9 mouse cellular contexts compared by ENCODE assay signal in genomic region chr11:16532877-16533276, GRCm38 (mm10). TPM values are rescaled to one million over a fixed set of nuclear protein-coding genes. Genes with fewer than 3 reads are reported as not detected.
DNase-seq lines count a peak whose midpoint lies in the region; TF ChIP-seq lines count a peak whose summit lies in the region.
"Had no signal": no experiment of that assay in that cellular context is flagged by ENCODE, and none has a peak within 500 bp of the region (broad histone marks: within the 10 kb centered on the region; RNA-seq: fewer than 3 reads in every experiment).

No protein-coding gene starts in this region.

- H3K27ac ChIP-seq in left cerebral cortex, adult 2 months = no peak overlapping the region
- no peak overlapping the region for H3K27ac ChIP-seq in cortical plate, adult 2 months (ENCODE audit: insufficient read depth, low read length)
- 0 out of 2 replicates have a peak overlapping the region, but pooled peaks have one; percentile 16 for H3K27ac ChIP-seq in liver, adult 2 months (replicated peaks; ENCODE audit: insufficient read depth, low read depth, low read length)
- H3K27ac ChIP-seq: heart, embryonic 13.5 days had no signal

- no peak overlapping the region for H3K4me3 ChIP-seq in left cerebral cortex, adult 2 months
- no peak overlapping the region for H3K4me3 ChIP-seq in cortical plate, adult 2 months (ENCODE audit: insufficient read depth, low read length)
- no peak overlapping the region for H3K4me3 ChIP-seq in liver, adult 2 months (ENCODE audit: insufficient read depth, low read depth, low read length)
- H3K4me3 ChIP-seq: heart, embryonic 13.5 days had no signal

- peak; percentile 26 for TF ChIP-seq CTCF in left cerebral cortex, adult 2 months (IDR thresholded peaks at IDR 0.05)
- 0 out of 2 replicates have a peak, but pooled peaks have one; percentile 2 for TF ChIP-seq CTCF in cortical plate, adult 2 months (IDR thresholded peaks at IDR 0.05; ENCODE audit: extremely low read depth, insufficient read depth, low read length)
- no peak; the same call in 1 of the 2 replicates for TF ChIP-seq CTCF in liver, adult 2 months (IDR thresholded peaks at IDR 0.05; ENCODE audit: low read depth, low read length)

- no peak for TF ChIP-seq POLR2A in cortical plate, adult 2 months (IDR thresholded peaks at IDR 0.05; ENCODE audit: extremely low read depth, insufficient read depth, low read length)
- no peak for TF ChIP-seq POLR2A in liver, adult 2 months (IDR thresholded peaks at IDR 0.05; ENCODE audit: extremely low read depth, insufficient read depth, low read length)

- H3K79me2 ChIP-seq in liver, adult 2 months (ENCODE audit: control insufficient read depth, insufficient read depth, low read length) = no peaks in the 10 kb centered on the region

- H3K36me3 ChIP-seq in liver, adult 2 months (ENCODE audit: control insufficient read depth, insufficient read depth, low read length) = no peaks in the 10 kb centered on the region
- H3K36me3 ChIP-seq: heart, embryonic 13.5 days had no signal

- no peak for DNase-seq in left cerebral cortex, adult 2 months (ENCODE audit: extremely low spot score in 1 of 2, low spot score in 2 of 2)
- DNase-seq in left cerebral cortex, postnatal 4 days = no peak
- peak; percentile 84 for DNase-seq in ES-CJ7 (ENCODE audit: low read depth, low spot score)
- peak; percentile 49 for DNase-seq in liver, adult 2 months (ENCODE audit: extremely low read depth, low read depth, low spot score)
- DNase-seq in ovary, postnatal 14 days (ENCODE audit: low spot score) = no peak
- no peak for DNase-seq in cerebellum, postnatal 36 days
- DNase-seq in urinary bladder, adult 18-20 months (ENCODE audit: low spot score in 2 of 2) = no peak

- H3K4me1 ChIP-seq in cortical plate, adult 2 months (ENCODE audit: control insufficient read depth, insufficient read depth, low read length) = no peaks in the 10 kb centered on the region
- peaks cover 4% of the 10 kb centered on the region; the same call in 1 of the 2 replicates for H3K4me1 ChIP-seq in liver, adult 2 months (ENCODE audit: control insufficient read depth, insufficient read depth, low read length)
- H3K4me1 ChIP-seq: heart, embryonic 13.5 days had no signal

- intact Hi-C loops in left cerebral cortex, adult 2 months (cut with DNase I) = loop anchor here (10.0 kb wide), 1 partner anchor 222 kb away; the partner anchor contains the start of gene Egfr
- intact Hi-C loops in left cerebral cortex, postnatal 4 days (cut with DNase I) = no loop called here

- no peaks in the 10 kb centered on the region for H3K27me3 ChIP-seq in liver, adult 2 months (ENCODE audit: control insufficient read depth, insufficient read depth, low read length)
- H3K27me3 ChIP-seq: heart, embryonic 13.5 days had no signal

- 0 out of 2 replicates have a peak overlapping the region, but pooled peaks have one; percentile 48 for H3K9ac ChIP-seq in liver, adult 2 months (ENCODE audit: low read depth, low read length)
- H3K9ac ChIP-seq: heart, embryonic 13.5 days had no signal

- WGBS in liver, adult 2 months = 35% methylated on average over 5 of the region's 5 CpGs

RNA-seq across cellular contexts. Expression of gene Sec61g, which starts 24.6 kb away (rescaled TPM):
- 10 to 100 TPM in 1 of 2 experiments, 1 to 10 TPM in 1; 7.9 to 12.4 TPM for total RNA-seq in left cerebral cortex, adult 2 months (2021)
- 10 to 100 TPM in 1 of 2 experiments, 1 to 10 TPM in 1; 9.4 to 12.2 TPM for total RNA-seq in left cerebral cortex, postnatal 4 days (2021)
- 20.7 and 28.8 TPM in 2 replicates for polyA plus RNA-seq in cortical plate, adult 2 months (2012; rRNA removed)
- total RNA-seq in liver, adult 2 months (2014; rRNA removed) = 17.1 and 19.9 TPM in 2 replicates
- 5.6 and 7.4 TPM in 2 replicates for polyA plus RNA-seq in liver, adult 2 months (2012; rRNA removed)

Comparison
In these comparisons a context has a peak if more than half of its experiments do, and no peak if none do; other contexts are left out.
1. DNase-seq: peak in ES-CJ7 (single experiment) and liver, adult 2 months (single experiment); none in left cerebral cortex, adult 2 months (0 of 2), left cerebral cortex, postnatal 4 days (single experiment), ovary, postnatal 14 days (single experiment), cerebellum, postnatal 36 days (0 of 2) and urinary bladder, adult 18-20 months (0 of 2).